1 mouse cellular context compared by ENCODE assay signal in genomic region chr9:57524439-57524838, GRCm38 (mm10).
TF ChIP-seq lines count a peak whose summit lies in the region.

No protein-coding gene starts in this region.

TF ChIP-seq in MEL, 35 proteins besides CTCF, POLR2A, EP300 and RAD21 (continued from another document):
- no peak for TF ChIP-seq RCOR1 (IDR thresholded peaks at IDR 0.05; ENCODE audit: low read depth, low read length)
- TF ChIP-seq MAZ (IDR thresholded peaks at IDR 0.05; ENCODE audit: low read depth, low read length) = no peak
- TF ChIP-seq SMC3 (IDR thresholded peaks at IDR 0.05; ENCODE audit: low read depth, low read length) = no peak
- TF ChIP-seq TBP (IDR thresholded peaks at IDR 0.05; ENCODE audit: low read depth, low read length) = no peak
- no peak for TF ChIP-seq ZMIZ1 (IDR thresholded peaks at IDR 0.05; ENCODE audit: low read depth, low read length)
- TF ChIP-seq JUND (IDR thresholded peaks at IDR 0.05; ENCODE audit: low read depth, low read length) = no peak
- no peak for TF ChIP-seq MYB (IDR thresholded peaks at IDR 0.05; ENCODE audit: low read depth, low read length)
- no peak for TF ChIP-seq ETS1 (IDR thresholded peaks at IDR 0.05; ENCODE audit: low read depth, low read length)
- no peak for TF ChIP-seq HCFC1 (IDR thresholded peaks at IDR 0.05; ENCODE audit: low read depth, low read length)
- TF ChIP-seq MAFK (IDR thresholded peaks at IDR 0.05; ENCODE audit: borderline replicate concordance, low read depth, low read length) = no peak
- TF ChIP-seq POLR2AphosphoS2 (IDR thresholded peaks at IDR 0.05; ENCODE audit: low read length) = no peak
